Mouse (Mus musculus): ENCODE data around the gene Dtx3.

The Dtx3 gene

GRCm38 (mm10) chr10:127195328-127196129, at the start of gene Dtx3:
Gene Dtx3 (minus strand): TSS chr10:127195728.
- DNase-seq (ENCODE audit: low spot score in 2 of 2), result peak in 1 of 2 experiments; percentile 49

GRCm38 (mm10) chr10:127238241-127238824, 42.8 kb upstream of the Dtx3 start:
- DNase-seq (ENCODE audit: low spot score in 2 of 2), result no peak

GRCm38 (mm10) chr10:127236541-127236940, 41.0 kb upstream of the Dtx3 start:
- no peak for DNase-seq (ENCODE audit: low spot score in 2 of 2)

GRCm38 (mm10) chr10:127233141-127233540, 37.6 kb upstream of the Dtx3 start:
- no peak for DNase-seq (ENCODE audit: low spot score in 2 of 2)

- DNase-seq (ENCODE audit: low spot score in 2 of 2), result no peak
These were observed 36.2 kb upstream of the Dtx3 start for GRCm38 (mm10) chr10:127231741-127232140.

GRCm38 (mm10) chr10:127230693-127231092, 35.2 kb upstream of the Dtx3 start:
- DNase-seq (ENCODE audit: low spot score in 2 of 2), result no peak

GRCm38 (mm10) chr10:127228897-127229296, 33.4 kb upstream of the Dtx3 start:
- DNase-seq (ENCODE audit: low spot score in 2 of 2), result peak in 1 of 2 experiments; percentile 36

- DNase-seq (ENCODE audit: low spot score in 2 of 2), result no peak
These were observed 31.6 kb upstream of the Dtx3 start for GRCm38 (mm10) chr10:127227163-127227562.

- DNase-seq (ENCODE audit: low spot score in 2 of 2), result no peak
These were observed 30.9 kb upstream of the Dtx3 start for GRCm38 (mm10) chr10:127226318-127226895.

GRCm38 (mm10) chr10:127225732-127226131, 30.2 kb upstream of the Dtx3 start:
- no peak for DNase-seq (ENCODE audit: low spot score in 2 of 2)

- DNase-seq (ENCODE audit: low spot score in 2 of 2), result no peak
These were observed 29.7 kb upstream of the Dtx3 start for GRCm38 (mm10) chr10:127225213-127225612.

GRCm38 (mm10) chr10:127218339-127218738, 22.8 kb upstream of the Dtx3 start:
- DNase-seq (ENCODE audit: low spot score in 2 of 2), result no peak

- DNase-seq (ENCODE audit: low spot score in 2 of 2), result no peak
These were observed 21.6 kb upstream of the Dtx3 start for GRCm38 (mm10) chr10:127217177-127217576.

GRCm38 (mm10) chr10:127216456-127216855, 20.9 kb upstream of the Dtx3 start:
- DNase-seq (ENCODE audit: low spot score in 2 of 2), result no peak

GRCm38 (mm10) chr10:127214422-127214803, 18.9 kb upstream of the Dtx3 start:
- no peak for DNase-seq (ENCODE audit: low spot score in 2 of 2)

GRCm38 (mm10) chr10:127213704-127214421, 18.3 kb upstream of the Dtx3 start:
- DNase-seq (ENCODE audit: low spot score in 2 of 2), result no peak

GRCm38 (mm10) chr10:127213272-127213671, 17.7 kb upstream of the Dtx3 start:
- no peak for DNase-seq (ENCODE audit: low spot score in 2 of 2)

- peak; percentile 70 to 77 for DNase-seq (ENCODE audit: low spot score in 2 of 2)
These were observed 15.9 kb upstream of the Dtx3 start, which contains the start of gene Pip4k2c for GRCm38 (mm10) chr10:127211414-127211854. Gene Pip4k2c (minus strand): TSS chr10:127211585.

GRCm38 (mm10) chr10:127210961-127211405, 15.5 kb upstream of the Dtx3 start:
- DNase-seq (ENCODE audit: low spot score in 2 of 2), result no peak

- DNase-seq (ENCODE audit: low spot score in 2 of 2), result no peak
These were observed 14.5 kb upstream of the Dtx3 start for GRCm38 (mm10) chr10:127209928-127210570.

- DNase-seq (ENCODE audit: low spot score in 2 of 2), result no peak
These were observed 13.4 kb upstream of the Dtx3 start for GRCm38 (mm10) chr10:127208921-127209320.

Measured in cerebellum, postnatal 4 days (tissue).